Mouse (Mus musculus) gastrocnemius, postnatal 10 days (tissue): ENCODE data around the gene Tirap. TPM values are rescaled to one million over a fixed set of nuclear protein-coding genes. Genes with fewer than 3 reads are reported as not detected.
"Not testable (repeated sequence)": the region's sequence is repeated elsewhere in the genome, so short reads cannot be mapped to it uniquely, and the experiment has no call there.

Source experiments
- DNase-seq: peaks from one replicate; pipeline ENCODE4 v3.0.0; 2021; ENCODE audit warnings: mixed read lengths
- total RNA-seq, 2 experiments: library from RNA; stranded (reverse); gene quantifications; 2 replicates each; pipeline ENCODE4 v1.2.3; 2021

Tirap gene
- total RNA-seq, 2 experiments from 2014 or later = 17.1 to 18.4 TPM

DNA sequence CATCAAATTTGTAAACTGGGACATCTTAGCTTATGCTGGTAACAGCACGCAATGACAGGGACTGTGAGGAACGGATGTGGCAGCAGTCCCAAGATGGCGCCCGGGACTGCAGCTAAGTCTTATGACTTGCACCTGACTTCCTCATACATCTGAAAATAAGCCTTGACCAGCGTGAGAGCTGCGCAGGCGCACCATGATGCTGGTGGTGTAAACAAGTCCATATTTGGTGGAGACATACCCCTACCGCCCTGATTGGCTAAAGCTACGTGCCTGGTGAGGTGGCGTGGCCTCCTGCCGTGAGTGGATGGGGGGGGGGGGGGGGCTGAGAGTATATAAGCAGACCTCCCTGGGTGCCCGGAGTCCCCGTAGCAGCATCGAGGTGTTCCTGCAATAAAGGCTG lies 52.8 kb downstream of the Tirap start:
- not testable (repeated sequence) for DNase-seq

DNA sequence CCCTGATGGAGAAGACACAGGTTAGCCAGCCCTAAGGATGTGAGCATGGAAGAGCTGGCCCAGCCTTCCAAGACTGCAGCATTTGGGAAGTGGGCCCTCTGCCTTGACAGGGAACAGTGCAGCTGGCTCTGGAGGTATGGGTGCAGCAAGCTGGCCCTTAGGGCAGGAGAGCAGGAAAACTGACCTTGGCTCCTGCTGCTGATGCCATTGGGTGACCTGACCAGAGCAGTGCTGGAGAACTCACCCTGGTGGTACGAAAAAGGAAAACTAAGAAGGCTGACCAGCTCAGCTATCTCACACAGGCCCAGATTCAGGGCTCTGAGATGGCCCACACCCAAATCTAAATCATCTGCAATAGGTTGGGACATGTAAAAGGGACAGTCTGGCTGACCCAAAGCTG lies 54.3 kb downstream of the Tirap start:
- DNase-seq = no peak

DNA sequence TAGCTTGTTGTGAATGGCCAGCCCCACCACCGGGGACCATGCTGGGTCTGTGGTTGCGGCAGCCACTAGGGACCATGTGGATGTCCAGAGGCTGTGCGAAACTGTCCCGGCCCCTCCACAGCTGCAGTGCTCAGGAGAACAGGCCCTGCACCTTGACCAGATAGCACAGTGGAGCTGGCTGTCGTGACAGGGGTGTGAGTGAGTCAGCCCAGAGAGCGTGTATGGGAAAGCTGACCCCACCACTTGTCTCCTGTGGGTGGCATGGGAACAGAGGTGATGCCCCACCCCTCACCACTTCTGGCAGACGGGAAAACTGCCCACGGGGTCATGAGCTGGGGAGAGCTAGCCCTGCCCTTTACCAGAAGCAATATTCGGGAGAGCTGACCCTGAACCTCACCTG lies 55.0 kb downstream of the Tirap start:
- no peak for DNase-seq

DNA sequence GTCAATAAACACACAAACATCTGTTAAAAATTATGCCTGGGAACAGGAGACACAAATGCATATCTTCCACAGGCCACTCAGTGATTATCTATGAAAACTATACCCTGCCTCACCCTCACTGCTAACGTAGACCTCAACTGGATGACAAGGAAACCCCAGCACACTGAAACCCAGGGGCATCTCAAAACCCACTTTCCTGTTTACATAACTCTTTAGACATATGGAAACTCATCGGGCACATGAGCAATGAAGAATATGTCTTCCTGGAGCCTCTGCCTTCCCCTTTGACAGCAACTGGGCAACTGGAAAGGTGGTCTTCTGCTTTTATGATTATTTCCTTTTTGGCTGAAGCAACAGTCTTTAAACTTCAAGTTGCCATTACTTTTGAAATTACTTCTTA lies 57.9 kb downstream of the Tirap start:
- no peak for DNase-seq

DNA sequence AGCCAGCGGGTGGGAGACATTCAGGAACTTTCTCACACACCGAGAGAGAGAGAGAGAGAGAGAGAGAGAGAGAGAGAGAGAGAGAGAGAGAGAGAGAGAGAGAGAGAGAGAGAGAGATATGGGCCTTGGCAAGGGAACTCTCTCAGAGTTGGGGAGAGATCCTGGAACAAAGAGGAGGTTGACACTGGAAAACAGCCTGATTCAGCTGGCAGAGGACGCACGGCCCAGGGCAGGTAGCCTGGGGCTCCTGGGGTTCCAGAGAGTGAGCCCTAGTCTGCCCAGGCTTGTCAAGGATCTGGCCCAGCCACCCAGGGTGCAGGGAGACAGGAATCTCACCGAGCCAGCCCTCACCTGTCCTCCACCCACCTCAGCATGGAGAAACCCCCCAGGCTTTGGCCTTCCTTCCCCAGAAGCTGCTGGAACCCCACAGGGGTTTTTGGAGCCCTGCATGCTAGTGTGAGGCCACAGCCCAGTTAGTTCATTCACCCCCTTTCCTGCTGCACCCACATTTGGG lies 60.8 kb downstream of the Tirap start:
- no peak for DNase-seq

DNA sequence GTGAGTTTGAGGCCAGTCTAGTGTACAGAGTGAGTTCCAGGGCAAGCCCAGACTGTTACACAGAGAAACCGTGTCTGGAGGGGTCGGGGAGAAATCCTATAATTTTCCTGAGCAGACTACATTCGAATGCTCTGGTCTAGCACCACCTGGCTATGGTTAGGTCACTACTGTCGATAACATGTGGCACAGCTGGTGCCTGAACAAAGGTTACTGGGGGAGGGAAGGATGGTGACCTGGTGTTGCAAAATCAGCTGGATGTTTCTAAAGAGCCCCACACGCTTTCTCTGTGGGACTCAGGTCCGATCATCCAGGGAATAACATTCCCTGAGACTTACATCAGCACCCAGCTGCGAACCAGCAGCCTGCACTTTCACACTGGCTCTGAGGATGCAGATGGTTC lies 62.1 kb downstream of the Tirap start:
- DNase-seq = no peak

DNA sequence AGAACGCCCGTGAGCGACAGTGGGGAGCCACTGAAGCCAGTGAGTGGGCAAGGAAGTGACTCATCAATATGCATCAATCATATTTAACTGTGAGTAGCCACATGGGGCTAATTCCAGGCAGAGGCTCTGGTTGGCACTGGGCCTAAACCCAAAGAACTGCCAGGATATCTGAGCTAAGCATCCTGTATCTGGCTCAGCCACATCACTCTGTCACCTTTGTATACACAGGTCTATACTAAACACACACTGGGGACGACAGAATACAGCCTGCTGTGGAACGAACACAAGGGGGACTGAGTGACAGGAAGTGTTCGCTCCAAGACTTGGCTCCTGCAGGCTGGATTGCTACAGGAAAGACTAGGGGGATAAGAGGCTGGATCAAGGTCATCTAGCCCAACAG lies 64.5 kb downstream of the Tirap start:
- DNase-seq = no peak

Other genes with a start within 250 kb of the Tirap start
- 10 to 100 TPM; 12.7 to 13.1 TPM for gene St3gal4, start 81.0 kb downstream of the Tirap start, total RNA-seq
- gene Dcps, start 24.2 kb downstream of the Tirap start, total RNA-seq = 10 to 100 TPM; 11.2 TPM
- gene Srpr, start 116 bp downstream of the Tirap start, total RNA-seq = 100 to 1,000 TPM; 171 to 172 TPM
- 10 to 100 TPM; 34.8 to 41.1 TPM for gene Foxred1, start 10.8 kb upstream of the Tirap start, total RNA-seq
- gene Fam118b, start 67.5 kb upstream of the Tirap start, total RNA-seq = 10 to 100 TPM; 27.2 to 28.7 TPM
- gene Rpusd4, start 67.6 kb upstream of the Tirap start, total RNA-seq = 1 to 10 TPM; 6.9 to 8.1 TPM
- gene Cdon, start 220.8 kb upstream of the Tirap start, total RNA-seq = 10 to 100 TPM; 29.5 to 37.8 TPM